Mouse (Mus musculus): ENCODE data around the gene Poldip2.
A peak's percentile ranks its signal among the peaks of the same experiment; 100 is the strongest.

Gene Poldip2

DNA sequence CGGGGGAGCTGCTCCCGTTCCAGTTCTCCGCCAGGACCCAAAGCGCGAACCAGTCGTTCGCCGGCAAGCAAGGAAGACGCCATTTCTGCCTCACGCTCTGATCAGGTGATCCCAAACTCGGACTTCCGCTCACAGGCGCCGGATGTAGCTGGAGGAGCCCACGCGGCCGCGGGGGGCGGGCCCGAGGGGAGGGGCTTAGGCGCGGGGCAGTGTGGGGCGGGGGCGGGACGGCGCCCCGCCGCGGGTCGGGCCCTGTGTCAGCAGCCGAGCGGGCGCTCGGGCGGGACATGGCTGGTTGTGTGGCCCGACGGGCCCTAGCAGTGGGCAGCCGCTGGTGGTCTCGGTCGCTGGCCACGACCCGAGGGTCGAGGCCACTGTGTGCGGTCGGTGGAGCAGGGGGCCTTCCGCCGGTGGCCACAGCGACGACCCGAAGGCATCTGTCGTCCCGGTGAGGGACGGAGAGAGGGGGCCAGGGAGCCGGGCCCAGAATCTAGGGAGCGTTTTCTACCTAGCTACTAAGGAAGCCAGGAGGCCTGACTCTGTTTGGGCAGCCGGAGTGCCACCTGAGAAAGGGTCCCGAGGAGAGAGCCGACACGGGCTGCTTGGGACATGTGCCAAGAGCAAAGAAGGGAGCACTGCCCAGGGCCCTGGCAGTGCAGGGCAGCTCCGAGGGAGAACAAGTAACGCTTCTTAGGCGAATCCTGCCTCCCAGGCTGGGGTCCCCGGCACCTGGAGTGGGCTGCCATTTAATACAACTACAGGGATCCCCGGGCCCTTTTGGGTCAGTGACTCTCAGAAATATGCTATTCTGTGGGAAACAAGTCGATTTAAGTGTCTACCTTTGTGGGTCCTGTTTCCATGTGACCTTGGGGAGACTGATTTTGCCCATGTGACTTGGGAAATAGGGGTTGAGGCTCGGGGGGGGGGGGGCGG, at the start of gene Poldip2, which contains the start of gene Tmem199:
TSS of gene Poldip2 (plus strand) at position 169 of the 933 bp plus-strand sequence.
TSS of gene Tmem199 (minus strand) at position 148 of the 933 bp plus-strand sequence.
- peak; percentile 91 for DNase-seq (ENCODE audit: extremely low read depth, insufficient read length, low spot score)

DNA sequence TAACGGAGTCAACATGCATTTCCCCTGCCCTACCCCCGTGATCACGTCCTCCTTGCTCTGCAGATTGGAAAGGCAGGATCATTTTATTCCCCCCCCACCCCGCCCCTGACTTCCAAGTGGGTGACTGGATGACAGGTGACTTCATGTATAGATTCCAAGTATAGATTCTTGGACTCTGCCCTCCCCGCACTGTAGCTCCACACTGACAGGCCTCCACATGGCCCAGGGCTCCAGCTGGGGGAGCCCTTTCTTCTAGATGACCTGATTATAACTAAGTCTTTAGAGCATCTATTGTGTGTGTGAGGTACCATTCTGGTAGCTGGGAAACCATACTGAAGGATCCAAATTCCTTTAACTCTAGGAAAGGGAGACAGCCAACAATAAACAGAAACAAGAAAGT, 49.3 kb upstream of the Poldip2 start:
- no peak for DNase-seq (ENCODE audit: extremely low read depth, insufficient read length, low spot score)

DNA sequence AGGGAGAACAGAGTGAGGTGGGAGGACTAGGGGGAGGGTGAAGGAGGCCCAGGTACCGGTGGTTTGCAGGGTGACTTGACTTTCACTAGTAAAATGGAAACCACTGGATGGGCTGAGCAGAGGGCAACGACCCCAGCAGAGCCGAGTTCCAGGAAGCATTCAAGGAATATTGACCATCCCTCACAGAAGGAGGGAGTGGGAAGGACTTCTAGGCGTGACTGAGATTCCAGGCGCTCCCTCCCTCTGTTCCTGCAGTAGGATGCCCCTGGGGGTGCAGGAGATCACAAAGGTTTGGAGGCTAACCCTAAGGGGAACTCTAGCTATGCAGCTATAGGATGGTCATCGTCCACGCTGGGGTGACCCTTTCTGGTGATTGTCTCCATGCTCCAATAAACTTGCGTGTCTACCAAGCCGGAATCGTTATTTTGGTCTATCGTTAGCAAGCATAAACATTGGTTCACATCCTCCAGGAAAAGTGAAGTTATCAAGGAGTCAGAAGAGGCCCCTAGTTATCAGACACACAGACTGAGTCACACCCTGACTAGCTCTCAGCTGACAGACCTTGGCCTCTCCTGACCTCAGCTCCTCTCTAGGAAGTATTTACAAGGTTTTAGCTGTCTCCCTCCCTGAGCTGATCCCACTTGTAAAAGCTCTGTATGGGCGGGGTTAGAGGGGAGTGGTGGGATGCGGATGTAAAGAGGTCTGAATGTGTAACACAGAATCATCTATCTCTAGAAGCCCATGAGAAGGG, 48.5 kb upstream of the Poldip2 start:
- DNase-seq (ENCODE audit: extremely low read depth, insufficient read length, low spot score): no peak

DNA sequence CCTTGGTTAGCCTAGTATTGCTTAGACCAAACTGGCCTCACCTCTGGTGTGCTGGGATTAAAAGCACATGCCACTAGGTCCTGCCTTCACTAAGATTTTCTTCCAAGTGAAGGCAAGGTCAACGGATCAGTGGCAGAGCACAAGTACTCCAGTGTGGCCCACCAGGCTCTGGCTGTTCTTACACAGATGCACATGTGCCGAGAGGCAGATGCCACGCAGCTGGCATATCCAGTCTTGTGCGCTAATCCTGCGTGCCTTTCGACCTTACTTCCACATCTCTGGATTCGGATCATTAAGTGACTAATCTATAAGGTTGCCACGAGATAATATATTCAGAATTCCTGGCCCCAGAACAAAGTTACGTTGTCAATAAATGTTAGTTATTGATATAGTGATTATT, 46.9 kb upstream of the Poldip2 start:
- no peak for DNase-seq (ENCODE audit: extremely low read depth, insufficient read length, low spot score)

DNA sequence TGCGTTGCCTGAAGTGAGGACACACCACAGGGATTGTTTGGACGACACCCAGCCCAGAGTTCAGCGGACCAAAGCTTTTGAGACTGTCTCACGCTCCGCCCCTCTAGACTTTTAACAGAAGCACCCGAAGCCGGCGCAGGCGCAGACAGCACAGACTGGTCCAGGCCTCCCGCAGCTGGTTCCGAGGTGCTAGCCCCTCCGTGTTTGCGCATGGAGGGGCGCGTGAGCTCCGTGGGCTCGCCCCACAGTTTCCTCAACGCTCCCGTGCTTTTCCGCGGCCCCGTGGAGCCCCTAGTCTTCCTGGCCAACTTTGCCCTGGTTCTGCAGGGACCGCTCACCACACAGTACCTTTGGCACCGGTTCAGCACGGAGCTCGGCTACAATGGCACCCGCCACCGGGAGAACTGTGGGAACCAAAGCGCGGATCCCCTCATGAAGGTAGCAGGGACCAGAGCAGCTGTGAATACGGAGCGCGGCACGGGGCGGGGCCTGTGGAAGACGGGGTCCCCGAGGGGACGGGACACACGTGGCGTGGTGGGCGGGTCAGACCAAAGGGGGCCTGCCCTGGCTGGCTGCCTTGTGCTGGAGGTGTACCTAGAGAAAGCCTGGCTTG, 46.3 kb upstream of the Poldip2 start, which contains the start of gene Slc46a1:
TSS of gene Slc46a1 (plus strand) at position 130 of the 613 bp plus-strand sequence.
- DNase-seq (ENCODE audit: extremely low read depth, insufficient read length, low spot score): peak; percentile 86

DNA sequence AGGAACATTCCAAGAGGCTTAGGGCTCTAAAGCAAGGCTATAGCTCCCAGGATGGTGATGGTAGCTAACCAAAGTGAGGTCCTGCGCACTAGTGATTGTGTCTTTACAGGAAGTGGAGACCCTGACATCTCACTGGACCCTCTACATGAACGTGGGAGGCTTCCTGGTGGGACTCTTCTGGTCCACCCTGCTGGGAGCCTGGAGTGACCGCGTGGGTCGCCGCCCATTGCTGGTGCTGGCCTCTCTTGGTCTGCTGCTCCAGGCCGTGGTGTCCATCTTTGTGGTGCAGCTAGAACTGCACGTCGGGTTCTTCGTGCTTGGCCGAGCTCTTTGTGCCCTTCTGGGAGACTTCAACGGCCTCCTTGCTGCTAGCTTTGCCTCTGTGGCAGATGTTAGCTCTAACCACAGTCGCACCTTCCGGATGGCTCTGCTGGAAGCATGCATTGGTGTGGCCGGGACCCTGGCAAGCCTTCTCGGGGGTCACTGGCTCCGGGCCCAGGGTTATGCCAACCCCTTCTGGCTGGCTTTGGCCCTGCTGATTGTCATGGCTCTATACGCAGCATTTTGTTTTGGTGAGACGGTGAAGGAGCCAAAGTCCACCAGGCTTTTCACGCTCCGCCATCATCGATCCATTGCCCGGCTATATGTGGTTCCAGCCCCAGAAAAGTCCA, 45.6 kb upstream of the Poldip2 start:
- DNase-seq (ENCODE audit: extremely low read depth, insufficient read length, low spot score): no peak

DNA sequence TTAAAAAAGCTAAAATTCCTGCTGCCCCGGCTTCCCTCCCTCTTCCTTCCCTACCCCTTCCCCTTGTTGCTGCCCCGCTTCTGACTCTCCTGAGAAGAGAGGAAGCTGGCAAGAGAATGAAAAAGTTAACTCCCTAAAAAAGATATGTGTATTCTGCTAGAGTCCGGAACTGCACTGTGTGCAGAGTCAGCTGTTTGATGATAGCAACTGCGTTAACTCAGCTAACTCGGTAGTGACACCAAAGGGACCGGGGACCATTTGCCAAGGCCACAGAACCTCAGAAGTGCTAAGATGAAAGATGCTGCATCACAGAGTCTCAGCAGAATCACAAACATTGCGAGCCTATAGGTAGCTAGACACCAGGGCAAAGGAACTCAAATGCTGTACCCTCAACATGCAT, 44.5 kb upstream of the Poldip2 start:
- no peak for DNase-seq (ENCODE audit: extremely low read depth, insufficient read length, low spot score)

DNA sequence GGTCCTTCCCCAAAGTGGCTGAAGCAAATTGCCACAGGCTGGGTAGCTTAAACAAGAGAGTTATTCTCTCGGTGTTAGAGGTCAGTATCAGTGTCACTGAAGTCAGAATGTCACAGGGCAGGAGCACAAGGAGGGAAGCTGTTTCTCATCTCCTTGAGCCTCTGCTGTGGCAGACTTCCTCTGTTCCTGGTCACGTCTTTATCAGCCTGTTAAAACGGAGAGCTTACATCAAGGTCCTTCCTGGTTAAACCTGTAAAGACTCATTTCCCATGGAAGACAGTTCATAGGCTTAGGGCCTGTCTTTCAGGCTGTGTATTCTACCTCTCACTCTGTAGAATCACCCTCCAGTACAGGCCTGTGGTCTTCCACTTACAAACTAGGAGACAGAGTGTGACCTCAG, 44.1 kb upstream of the Poldip2 start:
- DNase-seq (ENCODE audit: extremely low read depth, insufficient read length, low spot score): no peak

DNA sequence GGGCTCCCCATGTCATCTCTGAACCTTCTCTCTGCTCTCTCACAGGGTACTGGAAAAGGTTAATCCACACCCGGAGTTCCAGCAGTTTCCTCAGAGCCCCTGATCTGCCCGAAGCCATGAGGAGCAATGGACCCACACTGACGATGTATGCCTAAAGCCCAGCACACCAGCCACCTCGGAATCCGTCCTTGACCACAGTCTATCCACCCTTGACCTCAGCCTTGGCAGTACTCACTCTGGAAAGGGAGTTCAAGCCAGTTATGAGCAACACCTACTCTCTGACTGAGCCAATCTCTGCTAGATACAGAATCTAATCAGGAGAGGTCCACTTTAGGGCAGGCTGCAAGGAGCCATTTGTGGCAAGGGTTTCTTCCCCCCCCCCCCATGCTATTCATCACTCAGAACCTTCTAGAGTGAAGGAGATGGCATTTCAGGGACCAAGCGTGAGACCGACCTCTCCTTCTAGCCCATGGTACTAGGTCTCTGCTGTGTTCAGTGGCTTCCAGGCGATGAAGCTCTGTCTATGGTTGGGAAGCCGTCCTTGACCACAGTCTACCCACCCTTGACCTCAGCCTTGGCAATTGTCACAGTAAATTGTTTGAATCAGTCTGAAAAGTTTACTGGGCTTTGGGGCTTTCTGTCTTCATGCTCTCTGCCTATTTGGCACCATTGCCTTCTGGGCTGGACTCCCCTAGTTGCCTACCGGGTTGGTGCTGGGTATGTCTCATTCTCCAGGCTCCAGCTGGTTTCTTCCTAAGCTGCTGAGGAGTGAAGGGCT, 40.5 kb upstream of the Poldip2 start:
- DNase-seq (ENCODE audit: extremely low read depth, insufficient read length, low spot score): no peak

DNA sequence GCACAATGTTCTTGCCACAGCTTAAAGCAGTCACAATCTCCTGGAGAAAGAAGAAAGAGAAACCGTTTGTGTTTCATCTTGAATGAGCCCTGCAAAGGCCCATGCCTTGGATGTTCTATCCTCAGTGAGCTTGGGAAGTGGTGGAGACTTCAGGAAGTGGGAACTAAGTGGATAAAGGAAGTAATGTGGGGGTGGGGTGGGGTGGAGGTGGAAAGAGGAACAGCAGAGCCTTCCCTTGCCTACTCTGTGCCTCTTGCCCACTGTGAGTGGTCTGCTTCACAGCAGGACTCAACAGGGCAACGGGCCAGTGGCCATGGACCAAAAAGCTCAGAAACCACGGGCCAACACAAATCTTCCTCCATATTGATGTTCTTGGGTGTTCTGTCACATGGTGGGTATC, 36.7 kb upstream of the Poldip2 start:
- DNase-seq (ENCODE audit: extremely low read depth, insufficient read length, low spot score): no peak

DNA sequence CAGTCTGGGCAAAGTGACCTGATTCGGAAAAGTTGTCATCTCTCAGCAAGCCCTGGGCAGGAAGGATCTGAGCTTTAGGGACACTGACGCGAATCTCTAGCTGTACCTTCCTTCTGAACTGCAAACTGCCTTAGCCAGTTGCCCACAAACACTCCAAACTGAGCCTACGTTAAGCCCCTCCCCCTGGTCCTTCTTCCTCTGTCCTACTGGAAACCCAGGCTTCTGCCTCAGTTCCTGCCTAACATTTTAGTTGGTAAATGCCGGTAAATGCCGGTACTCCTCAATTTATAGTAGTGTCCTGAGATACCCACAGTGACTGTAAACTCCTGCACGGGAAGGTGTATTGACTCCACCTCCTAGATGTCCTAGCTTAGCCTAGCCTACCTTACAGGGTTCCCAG, 28.4 kb upstream of the Poldip2 start:
- DNase-seq (ENCODE audit: extremely low read depth, insufficient read length, low spot score): no peak

DNA sequence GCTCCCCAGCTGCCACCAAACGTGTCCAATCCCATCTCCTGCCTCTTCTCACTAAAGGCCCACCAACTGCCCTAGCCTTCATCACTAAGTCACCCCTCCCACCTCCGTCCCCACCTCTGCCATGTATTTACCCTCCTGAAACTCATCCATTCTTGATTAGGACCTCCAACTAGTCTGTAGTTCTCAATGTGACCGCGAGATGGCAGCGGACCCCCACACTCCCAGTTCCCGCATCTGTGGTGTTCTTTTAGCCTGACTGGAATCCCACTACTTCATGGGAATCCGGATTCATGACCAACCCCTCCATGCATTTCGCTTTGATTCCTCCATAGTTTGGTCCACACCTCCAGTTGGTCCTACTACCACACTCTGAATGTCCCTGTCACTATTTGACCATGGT, 23.8 kb upstream of the Poldip2 start:
- DNase-seq (ENCODE audit: extremely low read depth, insufficient read length, low spot score): peak; percentile 38

DNA sequence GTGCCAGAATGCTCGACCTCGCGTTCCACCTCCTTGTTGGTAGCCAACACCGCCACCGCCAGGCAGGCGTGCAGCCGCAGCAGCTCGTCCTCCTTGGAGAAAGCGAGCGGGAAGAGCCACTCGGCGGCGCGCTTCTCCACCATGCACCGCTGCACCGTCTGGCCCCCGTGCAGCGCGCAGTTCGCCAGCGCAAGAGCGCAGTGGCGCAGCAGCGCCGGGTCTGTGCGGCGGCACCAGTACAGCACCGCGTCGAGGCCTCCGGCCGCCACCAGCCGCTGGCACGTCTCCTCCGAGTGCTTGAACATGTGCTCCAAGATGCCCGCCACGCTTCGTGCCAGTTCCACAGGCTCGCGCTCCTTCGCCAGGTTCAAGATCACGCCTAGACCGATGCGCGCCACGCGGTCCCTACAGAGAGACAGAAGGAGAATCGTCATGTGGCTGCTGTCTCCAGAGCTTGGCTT, 21.2 kb upstream of the Poldip2 start:
- DNase-seq (ENCODE audit: extremely low read depth, insufficient read length, low spot score): no peak

DNA sequence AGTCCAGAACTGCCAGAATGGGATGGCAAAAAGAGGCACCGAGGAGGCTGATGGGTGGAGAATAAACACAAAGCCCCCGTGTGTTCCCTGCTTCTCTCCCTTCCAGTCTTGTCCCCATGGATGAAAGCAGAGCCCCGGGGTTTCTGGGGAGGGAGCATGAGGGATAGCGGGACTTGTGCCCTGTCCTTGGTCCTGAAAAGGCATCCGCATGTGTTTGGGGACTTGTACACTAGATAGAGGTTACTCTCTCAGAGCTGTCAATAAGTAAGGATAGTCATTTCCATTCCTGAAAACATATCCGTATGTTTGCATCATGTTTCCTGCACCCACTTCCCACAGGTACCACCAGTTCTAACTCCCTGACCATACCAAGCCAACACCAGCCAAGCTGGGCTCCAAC, 16.1 kb upstream of the Poldip2 start:
- DNase-seq (ENCODE audit: extremely low read depth, insufficient read length, low spot score): no peak

DNA sequence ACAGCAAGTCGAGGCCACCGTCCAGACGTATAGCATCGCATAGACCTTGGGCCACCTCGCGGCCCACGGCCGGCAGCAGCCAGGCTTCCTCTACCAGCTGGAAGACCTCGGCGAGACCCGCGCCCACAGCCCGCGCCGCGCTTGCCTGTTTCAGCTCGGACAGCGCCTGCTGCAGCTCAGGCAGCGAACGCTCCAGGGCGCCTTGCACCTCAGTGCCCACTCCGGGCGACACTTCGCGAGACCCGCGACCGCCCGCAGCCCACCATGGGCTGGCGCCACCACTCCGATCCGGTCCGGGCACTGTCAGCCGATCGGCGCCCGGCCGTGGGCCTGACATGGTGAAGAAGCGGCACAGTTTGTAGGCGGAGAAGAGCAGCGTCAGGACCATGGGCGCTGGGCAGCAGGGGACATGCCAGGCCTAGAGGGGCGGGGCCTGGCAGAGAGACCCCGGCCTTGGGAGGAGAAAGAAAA, 14.9 kb upstream of the Poldip2 start:
- no peak for DNase-seq (ENCODE audit: extremely low read depth, insufficient read length, low spot score)

DNA sequence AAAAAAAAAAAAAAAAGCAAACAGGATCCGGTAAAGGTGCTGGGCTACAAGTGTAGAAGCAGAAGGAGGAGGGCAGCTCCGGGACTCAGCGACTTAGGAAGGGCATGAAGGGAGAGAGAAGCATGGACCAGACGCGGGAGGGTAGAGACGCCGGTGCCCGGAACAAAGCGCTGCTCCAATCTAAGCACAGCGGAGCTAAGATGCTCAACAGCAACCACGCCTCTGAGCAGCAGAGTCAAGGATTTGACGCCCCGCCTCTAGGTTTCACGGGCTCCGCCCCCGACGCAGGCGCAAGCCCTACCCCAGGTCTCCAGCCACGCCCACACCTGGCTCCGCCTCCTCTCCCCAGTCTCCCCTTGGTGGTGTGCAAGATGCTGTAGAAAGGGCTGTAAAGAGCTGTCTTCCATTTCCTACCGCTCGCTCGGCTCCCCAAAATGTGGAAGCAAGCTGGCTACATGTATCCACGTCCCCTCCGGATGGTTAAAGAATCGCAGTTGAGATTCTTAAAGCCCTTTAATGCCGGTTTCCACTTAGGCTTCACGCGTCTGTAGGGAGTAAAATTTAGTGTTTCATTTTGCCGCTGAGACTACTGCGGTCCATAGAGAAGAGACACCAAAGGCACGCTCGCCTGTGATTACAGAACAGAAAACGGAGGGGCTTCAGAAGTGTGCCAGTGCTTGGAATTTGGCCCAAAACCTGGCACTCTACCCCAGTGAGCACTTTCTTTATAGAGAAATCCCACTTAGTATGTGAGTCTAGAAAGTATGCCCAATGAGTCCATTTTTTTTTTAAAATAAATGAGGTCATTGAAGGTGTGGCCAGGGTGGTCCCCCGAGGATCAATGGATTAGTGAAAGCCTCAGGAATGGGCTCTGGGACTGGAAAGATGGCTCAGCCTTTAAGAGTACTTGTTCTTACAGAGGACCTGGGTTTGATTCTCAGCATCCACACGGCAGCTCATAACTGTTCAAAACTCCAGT, 14.2 kb upstream of the Poldip2 start, which contains the start of gene Sarm1:
TSS of gene Sarm1 (minus strand) at position 211 of the 979 bp plus-strand sequence.
- peak; percentile 95 for DNase-seq (ENCODE audit: extremely low read depth, insufficient read length, low spot score)

DNA sequence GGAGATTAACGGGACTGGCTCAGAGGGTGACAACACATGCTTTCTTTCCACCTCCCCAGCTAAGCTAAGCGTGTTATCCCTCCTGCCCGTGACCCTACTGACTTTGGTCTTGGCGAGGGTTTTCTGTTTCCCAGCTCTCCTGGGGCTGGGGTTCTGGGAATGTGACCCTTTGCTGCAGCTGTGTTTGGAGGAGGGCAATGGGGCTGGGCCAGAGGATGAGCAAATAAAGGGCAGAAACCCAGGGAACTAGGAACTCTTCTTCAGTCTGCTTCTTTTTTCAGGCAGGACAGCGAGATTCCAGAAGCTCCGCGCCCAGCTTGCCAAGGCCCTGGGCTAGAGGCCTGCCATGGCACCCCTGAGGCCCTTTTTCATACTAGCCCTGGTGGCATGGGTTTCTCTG, 13.0 kb upstream of the Poldip2 start, which contains the start of gene Vtn:
TSS of gene Vtn (plus strand) at position 88 of the 400 bp plus-strand sequence.
- no peak for DNase-seq (ENCODE audit: extremely low read depth, insufficient read length, low spot score)

DNA sequence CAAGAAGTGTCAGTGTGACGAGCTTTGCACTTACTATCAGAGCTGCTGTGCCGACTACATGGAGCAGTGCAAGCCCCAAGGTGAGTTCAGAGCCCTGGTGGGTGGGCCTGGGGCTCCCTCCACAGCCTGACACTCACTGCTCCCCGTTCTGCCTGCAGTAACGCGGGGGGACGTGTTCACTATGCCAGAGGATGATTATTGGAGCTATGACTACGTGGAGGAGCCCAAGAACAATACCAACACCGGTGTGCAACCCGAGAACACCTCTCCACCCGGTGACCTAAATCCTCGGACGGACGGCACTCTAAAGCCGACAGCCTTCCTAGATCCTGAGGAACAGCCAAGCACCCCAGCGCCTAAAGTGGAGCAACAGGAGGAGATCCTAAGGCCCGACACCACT, 12.4 kb upstream of the Poldip2 start:
- DNase-seq (ENCODE audit: extremely low read depth, insufficient read length, low spot score): no peak

Data from 3134 (cell line).